Mouse (Mus musculus): ENCODE data around the gene Nrm.

- TF ChIP-seq CTCF (IDR thresholded peaks at IDR 0.05) (no peak), POLR2A (IDR thresholded peaks at IDR 0.05; ENCODE audit: insufficient read depth, low read depth, low read length) (no peak), EP300 (IDR thresholded peaks at IDR 0.05; ENCODE audit: insufficient read depth, low read depth, low read length) (no peak)
These were observed 48.8 kb upstream of the Nrm start for GRCm38 (mm10) chr17:35812307-35812706.

All from heart, adult 2 months (tissue).